In genomic region chr4:58546441-58547272, GRCm38 (mm10) we compare ENCODE assay signal across 8 mouse cellular contexts. TPM values are rescaled to one million over a fixed set of nuclear protein-coding genes. Genes with fewer than 3 reads are reported as not detected.
A peak's percentile ranks its signal among the peaks of the same experiment; 100 is the strongest.
DNase-seq lines count a peak whose midpoint lies in the region; ATAC-seq and TF ChIP-seq lines count a peak whose summit lies in the region.

No protein-coding gene starts in this region.

- no peak for TF ChIP-seq EP300 in stomach, postnatal 0 days (optimal IDR thresholded peaks at IDR 0.05)

- H3K36me3 ChIP-seq in heart, embryonic 16.5 days (ENCODE audit: control insufficient read depth, insufficient read depth), result no peaks in the 10 kb centered on the region
- H3K36me3 ChIP-seq in stomach, postnatal 0 days (ENCODE audit: control insufficient read depth, insufficient read depth, low read length), result 0 out of 2 replicates have a peak, but pooled peaks cover 3% of the 10 kb centered on the region

- peak; percentile 6 to 24 for DNase-seq in heart, adult 9 months (ENCODE audit: low spot score in 2 of 2)
- no peak for DNase-seq in heart, postnatal 4 days
- DNase-seq in retina, embryonic 14.5 days (ENCODE audit: low spot score), result peak; percentile 16
- DNase-seq in retina, postnatal 1 day, result no peak
- DNase-seq in stomach, postnatal 0 days (ENCODE audit: low spot score), result peak; percentile 38
- no peak for DNase-seq in thymus, postnatal 0 days (ENCODE audit: low spot score)

- TF ChIP-seq CTCF in stomach, postnatal 0 days (IDR thresholded peaks at IDR 0.05; ENCODE audit: low read depth), result 0 out of 2 replicates have a peak, but pooled peaks have one; percentile 9

- WGBS in heart, embryonic 16.5 days, result 28% methylated on average over 11 of the region's 11 CpGs
- 22% methylated on average over 11 of the region's 11 CpGs for WGBS in stomach, postnatal 0 days

- peaks cover 23% of the 10 kb centered on the region for H3K4me1 ChIP-seq in heart, embryonic 16.5 days (ENCODE audit: control insufficient read depth, insufficient read depth, low read length)
- H3K4me1 ChIP-seq in stomach, postnatal 0 days (replicated peaks; ENCODE audit: control insufficient read depth, insufficient read depth), result peaks cover 11% of the 10 kb centered on the region

- no peaks in the 10 kb centered on the region for H3K9me3 ChIP-seq in heart, embryonic 16.5 days (replicated peaks; ENCODE audit: control insufficient read depth, low read length)
- no peaks in the 10 kb centered on the region for H3K9me3 ChIP-seq in stomach, postnatal 0 days (ENCODE audit: control insufficient read depth, low read length)

- no peak overlapping the region for H3K4me3 ChIP-seq in heart, embryonic 16.5 days (ENCODE audit: low read length)
- H3K4me3 ChIP-seq in stomach, postnatal 0 days (ENCODE audit: low read depth, low read length), result no peak overlapping the region

- H3K9ac ChIP-seq in heart, embryonic 16.5 days (ENCODE audit: low read length), result no peak overlapping the region
- 0 out of 2 replicates have a peak overlapping the region, but pooled peaks have one; percentile 4 for H3K9ac ChIP-seq in stomach, postnatal 0 days (ENCODE audit: low read length)

- H3K27me3 ChIP-seq in heart, embryonic 16.5 days (ENCODE audit: control insufficient read depth, insufficient read depth, low read length), result no peaks in the 10 kb centered on the region
- no peaks in the 10 kb centered on the region for H3K27me3 ChIP-seq in stomach, postnatal 0 days (ENCODE audit: control insufficient read depth, insufficient read depth, low read length)

- H3K4me2 ChIP-seq in heart, embryonic 16.5 days (ENCODE audit: low read depth, low read length), result no peak overlapping the region
- H3K4me2 ChIP-seq in stomach, postnatal 0 days (replicated peaks; ENCODE audit: low read depth), result no peak overlapping the region; the same call in 1 of the 2 replicates

- H3K27ac ChIP-seq in heart, embryonic 16.5 days (ENCODE audit: low read length), result peak overlapping the region; percentile 43
- H3K27ac ChIP-seq in stomach, postnatal 0 days (replicated peaks), result peak overlapping the region; percentile 75

- peak; percentile 18; the same call in 1 of the 2 replicates for ATAC-seq in heart, embryonic 16.5 days (replicated peaks; ENCODE audit: extremely low read depth, insufficient read depth, low FRiP score)
- peak; percentile 27; the same call in 1 of the 2 replicates for ATAC-seq in stomach, postnatal 0 days (ENCODE audit: low FRiP score, low TSS enrichment)
- no peak for ATAC-seq in activated CD4-positive, CD25-positive, alpha-beta regulatory T cell, adult 4 months

RNA-seq across cellular contexts. Expression of gene Lpar1, which starts 7.0 kb away (rescaled TPM):
- total RNA-seq in heart, postnatal 4 days (2021), result 10 to 100 TPM; 17.1 to 18.7 TPM
- 20.2 and 20.6 TPM in 2 replicates for polyA plus RNA-seq in heart, embryonic 16.5 days (2015; fragmentation: Nextera tagmentation; extraction: Ambion mirVana)
- polyA plus RNA-seq in stomach, postnatal 0 days (2015; fragmentation: Nextera tagmentation; extraction: Ambion mirVana), result 36.4 and 37.5 TPM in 2 replicates
- polyA plus RNA-seq in thymus, postnatal 0 days (2015; fragmentation: Nextera tagmentation; extraction: Ambion mirVana), result 24.2 and 26.5 TPM in 2 replicates
- polyA plus RNA-seq in activated CD4-positive, CD25-positive, alpha-beta regulatory T cell, adult 4 months (2017; shearing (Covaris generic)), result not detected

Comparison
In these comparisons a context has a peak if more than half of its experiments do, and no peak if none do; other contexts are left out.
1. DNase-seq: peak in heart, adult 9 months (2 of 2), retina, embryonic 14.5 days (single experiment) and stomach, postnatal 0 days (single experiment); none in heart, postnatal 4 days (single experiment), retina, postnatal 1 day (single experiment) and thymus, postnatal 0 days (single experiment).
2. RNA of gene Lpar1, which starts 7.0 kb away (polyA plus RNA-seq): 36.4 to 37.5 TPM in stomach, postnatal 0 days, 24.2 to 26.5 TPM in thymus, postnatal 0 days and 20.2 to 20.6 TPM in heart, embryonic 16.5 days; not detected in activated CD4-positive, CD25-positive, alpha-beta regulatory T cell, adult 4 months; every median in the first group is over 10 times any median in the second.